Mouse (Mus musculus) ES-Bruce4 (cell line): ENCODE results near the gene Gpr89.

Experiments used
- CTCF ChIP-seq: IDR thresholded peaks from one replicate; pipeline ENCODE4 v1.8.1; 2011; ENCODE audit warnings: low read depth, low read length
- EP300 ChIP-seq: IDR thresholded peaks from 2 replicates; pipeline ENCODE4 v1.6.1; 2011; ENCODE audit warnings: low read depth, low read length; ENCODE audit not compliant: insufficient read depth
- POLR2A ChIP-seq: IDR thresholded peaks from one replicate; pipeline ENCODE4 v1.8.1; 2011; ENCODE audit warnings: low read length; ENCODE audit not compliant: insufficient read depth

DNA sequence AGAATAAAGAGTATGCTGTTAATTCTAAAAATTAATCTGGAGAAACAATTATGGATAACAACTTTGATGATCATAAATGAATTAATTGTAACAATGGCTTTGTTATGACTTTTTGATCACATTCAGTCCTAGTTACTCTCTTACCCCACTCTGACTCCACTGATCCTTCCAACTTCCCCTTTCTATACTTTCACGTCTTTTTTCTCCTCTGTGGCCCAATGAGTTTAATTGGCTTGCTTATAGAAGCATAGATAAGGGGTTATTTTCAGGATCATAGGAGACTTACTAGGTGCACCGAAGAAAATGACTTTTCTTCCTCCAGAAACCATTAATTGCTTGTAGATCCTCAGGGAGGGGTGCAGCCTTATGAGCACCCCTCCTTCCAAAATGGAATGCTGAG, 37.6 kb upstream of the Gpr89 start:
- TF ChIP-seq CTCF = no peak
- TF ChIP-seq EP300 = no peak
- no peak for TF ChIP-seq POLR2A
